Mouse (Mus musculus): ENCODE measurements at regions not wholly inside any gene's neighbourhood (a gene's known extent, or its start where the extent isn't known, plus 50 kb on each side); places are given as distances from the start of the nearest gene placed in this dataset.

DNA sequence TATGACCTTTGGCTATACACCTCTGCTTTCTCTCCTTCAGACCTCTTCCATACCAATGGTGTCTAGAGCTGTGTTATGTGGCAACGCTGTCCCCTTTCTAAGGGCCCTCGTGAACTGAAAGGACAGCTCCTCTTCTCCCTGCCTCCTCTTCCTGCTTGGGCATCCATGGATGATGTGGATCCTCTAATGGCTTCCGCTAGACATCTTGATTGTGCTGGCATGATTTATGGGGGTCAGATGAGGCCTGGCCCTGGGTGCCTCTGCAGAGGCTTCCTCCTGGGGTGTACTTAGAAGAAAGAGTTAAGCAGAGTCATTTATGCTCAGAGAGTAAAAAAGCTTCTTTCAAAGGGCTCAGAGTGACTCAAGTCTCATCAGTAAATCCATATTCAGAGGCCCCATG, 131.5 kb upstream of the 9630041A04Rik start:
- no peak for TF ChIP-seq CTCF (IDR thresholded peaks at IDR 0.05; ENCODE audit: extremely low read depth, insufficient read depth, low read length)
- no peak for TF ChIP-seq POLR2A (IDR thresholded peaks at IDR 0.05; ENCODE audit: extremely low read depth, insufficient read depth, low read length)

Measured in cortical plate, adult 2 months (tissue).